Mouse (Mus musculus) hindbrain, embryonic 10.5 days (tissue): ENCODE results near the gene Dusp28. TPM values are rescaled to one million over a fixed set of nuclear protein-coding genes. Genes with fewer than 3 reads are reported as not detected.

Experiments
- DNase-seq: peaks from one replicate; pipeline ENCODE4 v3.0.0-alpha.2; 2017; ENCODE audit warnings: low spot score
- H3K27ac ChIP-seq: fragments of 300-500 bp; sonication (generic); 2 replicates; pipeline ENCODE4 v1.5.1; 2016; ENCODE audit warnings: mild to moderate bottlenecking, moderate library complexity
- H3K27me3 ChIP-seq: fragments of 300-500 bp; sonication (generic); 2 replicates; pipeline ENCODE4 v1.6.1; 2016; ENCODE audit warnings: mild to moderate bottlenecking; ENCODE audit not compliant: poor library complexity, insufficient read depth, severe bottlenecking
- H3K36me3 ChIP-seq: fragments of 300-500 bp; sonication (generic); 2 replicates; pipeline ENCODE4 v1.6.1; 2016; ENCODE audit warnings: mild to moderate bottlenecking, moderate library complexity
- H3K4me1 ChIP-seq: fragments of 300-500 bp; sonication (generic); replicated peaks from 2 replicates; pipeline ENCODE4 v1.6.1; 2016; ENCODE audit warnings: mild to moderate bottlenecking
- H3K4me3 ChIP-seq: fragments of 300-500 bp; sonication (generic); 2 replicates; pipeline ENCODE4 v1.5.1; 2016; ENCODE audit warnings: mild to moderate bottlenecking, moderate library complexity
- H3K9me3 ChIP-seq: fragments of 300-500 bp; sonication (generic); 2 replicates; pipeline ENCODE4 v1.6.1; 2016; ENCODE audit warnings: mild to moderate bottlenecking, moderate library complexity
- WGBS: fragments of 180-500 bp; shearing (Covaris S2); methylation state at CpG from one replicate; pipeline ENCODE4 v1.1.7; 2016; 5-methylcytosine and 5-hydroxymethylcytosine counted together
- polyA plus RNA-seq: library from polyadenylated mRNA; unstranded; fragments of >200 nt; fragmentation: Nextera tagmentation; extraction: Ambion mirVana; gene quantifications from 2 replicates; pipeline ENCODE4 v1.2.1, GENCODE M21; 2016

Gene Dusp28
- polyA plus RNA-seq, 1 experiment from 2014 or later: 10.8 TPM

DNA sequence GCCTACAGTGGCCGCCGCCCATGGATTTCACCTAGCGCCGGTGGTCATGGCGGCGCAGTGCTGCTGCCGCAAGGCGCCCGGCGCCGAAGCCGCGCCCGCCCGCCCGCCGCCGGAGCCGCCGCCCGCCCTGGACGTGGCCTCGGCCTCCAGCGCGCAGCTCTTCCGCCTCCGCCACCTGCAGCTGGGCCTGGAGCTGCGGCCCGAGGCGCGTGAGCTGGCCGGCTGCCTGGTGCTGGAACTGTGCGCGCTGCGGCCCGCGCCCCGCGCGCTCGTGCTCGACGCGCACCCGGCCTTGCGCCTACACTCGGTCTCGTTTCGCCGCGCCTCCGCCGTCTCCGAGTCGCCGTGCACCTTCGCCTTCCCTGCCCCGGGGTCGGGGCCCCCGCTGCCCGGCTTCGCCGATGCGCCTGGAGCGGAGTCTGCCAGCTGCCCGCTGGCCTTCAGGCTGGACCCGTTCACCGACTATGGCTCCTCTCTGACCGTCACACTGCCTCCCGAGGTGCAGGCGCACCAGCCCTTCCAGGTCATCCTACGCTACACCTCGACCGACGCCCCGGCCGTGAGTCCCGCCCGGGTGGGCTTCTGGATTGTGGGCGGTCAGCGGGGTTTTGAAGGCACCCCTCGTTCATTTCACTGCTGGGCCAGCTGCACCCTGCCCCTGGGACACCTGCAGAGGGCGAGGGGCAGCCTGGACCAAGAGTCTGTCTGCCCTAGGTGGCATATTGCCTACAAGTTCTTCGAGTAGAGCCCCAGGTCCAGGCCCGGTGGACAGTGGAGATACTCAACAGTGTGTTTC lies 4.3 kb downstream of the Dusp28 start:
- peak overlapping the region; percentile 79 for H3K4me3 ChIP-seq
- H3K27me3 ChIP-seq: peaks cover 22% of the 10 kb centered on the region
- 1% methylated on average over 82 of the region's 85 CpGs for WGBS
- H3K9me3 ChIP-seq: no peaks in the 10 kb centered on the region
- H3K36me3 ChIP-seq: peaks cover 27% of the 10 kb centered on the region
- peak overlapping the region; percentile 94 for H3K27ac ChIP-seq
- H3K4me1 ChIP-seq: peaks cover 57% of the 10 kb centered on the region
- peak; percentile 63 for DNase-seq

DNA sequence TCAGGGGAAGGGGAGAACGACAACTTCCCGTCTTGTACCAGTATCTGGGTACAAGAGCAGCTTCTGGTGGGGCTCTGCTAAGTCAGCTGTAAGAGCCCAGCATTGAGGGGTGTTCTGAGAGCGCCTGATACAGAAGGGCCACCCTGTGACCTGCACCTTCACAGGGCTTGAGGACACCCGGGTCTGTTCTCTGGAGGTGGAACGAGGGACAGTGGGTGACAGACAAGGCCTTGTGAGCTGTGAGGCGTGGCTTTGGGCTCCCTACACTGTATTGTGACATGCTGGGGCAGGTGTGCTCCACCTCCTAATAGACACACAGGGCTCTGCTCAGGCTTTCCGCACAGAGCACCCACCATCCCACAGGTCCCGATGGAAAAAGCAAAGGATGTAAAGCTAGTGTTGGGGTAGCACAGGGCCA lies 4.9 kb downstream of the Dusp28 start:
- Histone ChIP-seq H3K36me3 (peaks cover 33% of the 10 kb centered on the region), H3K27me3 (peaks cover 22% of the 10 kb centered on the region), H3K4me3 (peak overlapping the region; percentile 79), H3K4me1 (peaks cover 51% of the 10 kb centered on the region), H3K9me3 (no peaks in the 10 kb centered on the region), H3K27ac (peak overlapping the region; percentile 94)
- DNase-seq: no peak
- WGBS: 53% methylated on average over 8 of the region's 8 CpGs

DNA sequence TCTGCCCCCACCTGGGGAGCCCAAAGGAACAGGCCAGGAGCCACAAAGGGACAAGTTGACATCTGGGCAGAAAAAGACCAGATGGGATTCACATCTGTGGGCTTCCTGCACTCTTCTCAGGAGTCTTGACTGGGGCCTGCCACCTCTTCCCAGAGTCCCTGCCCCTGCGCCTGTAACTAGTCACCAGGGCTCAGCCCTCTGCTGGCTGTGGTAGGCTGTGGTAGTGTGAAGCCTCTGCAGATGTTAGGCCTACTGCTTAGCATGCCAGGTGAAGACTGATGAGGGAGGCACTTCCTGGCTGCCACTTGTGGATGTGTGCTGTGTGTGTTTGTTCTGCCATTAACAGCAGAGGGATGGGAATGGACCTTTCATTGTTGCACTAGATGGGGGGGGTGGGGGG lies 5.5 kb downstream of the Dusp28 start:
- 47% methylated on average over 1 of the region's 1 CpGs for WGBS
- Histone ChIP-seq H3K4me1 (peaks cover 45% of the 10 kb centered on the region), H3K4me3 (peak overlapping the region; percentile 79), H3K27me3 (peaks cover 22% of the 10 kb centered on the region), H3K9me3 (no peaks in the 10 kb centered on the region), H3K36me3 (peaks cover 38% of the 10 kb centered on the region), H3K27ac (peak overlapping the region; percentile 94; the same call in 1 of the 2 replicates)
- DNase-seq: no peak

DNA sequence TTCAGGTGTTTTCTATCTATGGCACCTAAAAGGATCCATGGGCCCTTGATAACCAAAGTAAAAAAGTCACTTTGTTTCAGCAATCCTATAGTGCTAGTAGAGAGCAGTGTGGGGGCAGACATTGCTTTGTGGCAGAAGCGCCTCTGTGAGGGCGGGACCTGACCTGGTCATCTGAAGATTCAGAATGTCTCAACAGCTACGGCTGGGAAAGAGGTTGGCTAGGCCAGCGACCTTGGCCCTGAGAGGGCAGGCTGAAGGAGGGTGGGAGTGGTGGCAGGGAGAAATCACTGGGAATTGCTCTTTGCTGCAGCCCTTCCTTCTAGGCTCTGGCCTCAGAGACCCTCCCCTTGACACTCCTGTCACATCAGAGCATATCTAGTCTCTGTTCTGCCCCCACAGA lies 7.5 kb downstream of the Dusp28 start:
- H3K4me3 ChIP-seq: no peak overlapping the region
- 79% methylated on average over 4 of the region's 4 CpGs for WGBS
- no peak for DNase-seq
- H3K27ac ChIP-seq: no peak overlapping the region
- H3K27me3 ChIP-seq: peaks cover 7% of the 10 kb centered on the region
- H3K36me3 ChIP-seq: peaks cover 58% of the 10 kb centered on the region
- H3K4me1 ChIP-seq: peaks cover 36% of the 10 kb centered on the region
- H3K9me3 ChIP-seq: no peaks in the 10 kb centered on the region

DNA sequence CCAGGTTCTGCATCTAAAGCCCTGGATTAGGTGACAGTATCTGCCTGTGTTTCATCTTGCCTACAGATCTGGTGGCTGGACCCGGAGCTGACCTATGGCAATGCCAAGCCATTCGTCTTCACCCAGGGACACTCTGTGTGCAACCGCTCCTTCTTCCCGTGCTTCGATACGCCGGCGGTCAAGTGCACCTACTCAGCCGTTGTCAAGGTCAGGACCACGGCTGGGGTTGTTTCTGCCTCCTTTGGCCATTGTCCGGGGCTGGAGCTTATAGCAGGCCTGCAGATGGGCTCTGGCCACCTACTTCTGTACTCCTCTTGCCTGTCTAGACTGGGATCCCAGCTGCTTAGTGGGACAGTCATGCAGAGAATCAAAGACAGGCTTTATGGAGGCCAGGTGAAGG lies 8.2 kb downstream of the Dusp28 start:
- no peak overlapping the region for H3K27ac ChIP-seq
- 93% methylated on average over 11 of the region's 11 CpGs for WGBS
- no peak for DNase-seq
- no peaks in the 10 kb centered on the region for H3K27me3 ChIP-seq
- peaks cover 30% of the 10 kb centered on the region for H3K4me1 ChIP-seq
- H3K9me3 ChIP-seq: no peaks in the 10 kb centered on the region
- peaks cover 66% of the 10 kb centered on the region for H3K36me3 ChIP-seq
- no peak overlapping the region for H3K4me3 ChIP-seq

DNA sequence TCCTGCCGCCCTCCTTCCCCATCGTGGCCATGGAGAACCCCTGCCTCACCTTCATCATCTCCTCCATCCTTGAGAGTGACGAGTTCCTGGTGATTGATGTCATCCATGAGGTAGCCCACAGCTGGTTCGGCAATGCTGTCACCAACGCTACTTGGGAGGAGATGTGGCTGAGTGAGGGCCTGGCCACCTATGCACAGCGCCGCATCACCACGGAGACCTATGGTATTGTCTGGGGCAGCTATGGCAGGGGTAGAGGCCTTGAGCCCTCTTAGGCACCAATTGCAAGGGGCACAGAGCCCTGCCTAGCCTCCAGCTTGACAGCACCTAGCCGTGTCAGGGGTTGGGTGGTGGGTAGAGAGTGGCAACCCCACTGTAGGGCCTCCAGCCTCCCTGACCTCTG lies 9.9 kb downstream of the Dusp28 start:
- Histone ChIP-seq H3K4me3 (no peak overlapping the region), H3K27ac (no peak overlapping the region), H3K36me3 (peaks cover 81% of the 10 kb centered on the region), H3K4me1 (peaks cover 14% of the 10 kb centered on the region), H3K9me3 (no peaks in the 10 kb centered on the region), H3K27me3 (no peaks in the 10 kb centered on the region)
- no peak for DNase-seq
- WGBS: 92% methylated on average over 9 of the region's 9 CpGs

DNA sequence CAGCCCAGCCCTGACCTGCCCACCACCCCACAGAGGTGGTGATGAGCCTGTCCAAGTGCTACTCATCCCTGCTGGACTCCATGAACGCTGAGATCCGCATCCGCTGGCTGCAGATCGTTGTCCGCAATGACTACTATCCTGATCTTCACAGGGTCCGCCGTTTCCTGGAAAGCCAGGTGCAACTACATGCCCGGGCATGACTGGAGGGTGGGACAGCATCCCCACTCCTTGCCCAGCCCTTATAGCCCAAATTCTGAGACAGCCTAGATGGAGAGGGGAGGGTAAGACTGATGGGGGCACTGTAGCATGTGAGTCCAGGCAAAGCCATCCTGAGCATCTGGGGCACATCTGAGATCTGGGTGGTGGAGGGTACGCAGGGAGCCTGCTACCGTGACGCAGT lies 12.4 kb downstream of the Dusp28 start:
- no peak for DNase-seq
- H3K9me3 ChIP-seq: no peaks in the 10 kb centered on the region
- no peaks in the 10 kb centered on the region for H3K4me1 ChIP-seq
- 95% methylated on average over 11 of the region's 11 CpGs for WGBS
- H3K36me3 ChIP-seq: peaks cover 74% of the 10 kb centered on the region
- no peak overlapping the region for H3K27ac ChIP-seq
- no peak overlapping the region for H3K4me3 ChIP-seq
- no peaks in the 10 kb centered on the region for H3K27me3 ChIP-seq

DNA sequence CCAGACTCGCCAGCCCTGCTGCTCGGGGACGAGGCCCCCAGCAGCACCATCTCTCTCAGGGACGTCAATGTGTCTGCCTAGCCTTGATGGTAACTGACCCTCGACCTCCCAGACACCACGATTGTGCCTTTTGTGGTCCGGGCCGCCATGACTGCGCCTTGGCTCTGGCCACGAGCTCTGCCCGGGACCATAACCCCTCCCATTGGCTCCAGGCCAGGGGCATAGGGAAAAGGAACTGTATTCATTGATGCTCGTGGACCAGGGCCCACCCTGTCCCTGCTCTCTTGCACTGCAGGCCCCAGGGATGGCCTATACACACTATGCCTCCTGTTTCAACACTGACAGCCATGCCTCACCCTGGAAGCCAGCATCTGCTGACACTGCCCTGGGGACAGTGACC lies 13.0 kb downstream of the Dusp28 start:
- no peaks in the 10 kb centered on the region for H3K4me1 ChIP-seq
- no peaks in the 10 kb centered on the region for H3K27me3 ChIP-seq
- H3K27ac ChIP-seq: no peak overlapping the region
- H3K4me3 ChIP-seq: no peak overlapping the region
- no peak for DNase-seq
- WGBS: 92% methylated on average over 12 of the region's 12 CpGs
- peaks cover 68% of the 10 kb centered on the region for H3K36me3 ChIP-seq
- H3K9me3 ChIP-seq: no peaks in the 10 kb centered on the region

DNA sequence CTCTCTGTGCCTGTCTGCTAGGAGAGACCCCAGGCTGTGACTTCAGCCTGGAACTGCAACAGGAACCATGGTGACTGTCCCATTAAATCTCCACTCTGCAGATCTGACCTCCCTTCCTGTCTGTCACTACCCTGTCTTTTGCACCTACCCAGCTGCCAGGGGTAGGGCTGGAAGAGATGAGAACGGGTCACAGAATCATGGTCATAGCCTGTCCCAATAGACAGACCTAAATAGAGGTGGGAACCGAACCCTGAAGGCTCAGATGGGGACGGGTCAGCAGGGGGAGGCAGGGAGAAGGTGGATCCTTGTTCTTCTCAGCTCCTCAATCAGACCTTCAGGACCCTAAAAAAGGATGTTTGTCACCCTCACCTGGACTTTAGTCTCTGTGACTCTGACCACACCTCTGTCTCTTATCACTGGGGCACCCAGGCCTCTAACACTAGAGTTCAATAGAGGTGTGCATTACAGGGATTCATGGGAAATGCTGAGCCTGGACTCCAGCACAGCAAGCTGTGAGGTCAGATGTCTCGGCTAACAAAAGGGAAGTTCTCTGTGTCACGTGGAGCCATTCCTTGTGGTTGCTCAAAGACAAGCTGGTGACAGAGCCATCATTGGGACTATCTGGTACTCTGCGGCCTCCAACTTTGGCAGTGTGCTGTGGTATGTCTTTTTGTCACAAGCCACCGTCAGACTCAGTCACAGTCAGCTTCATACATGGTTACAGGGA lies 13.9 kb downstream of the Dusp28 start:
- H3K9me3 ChIP-seq: no peaks in the 10 kb centered on the region
- peaks cover 59% of the 10 kb centered on the region for H3K36me3 ChIP-seq
- no peak for DNase-seq
- 81% methylated on average over 7 of the region's 7 CpGs for WGBS
- no peaks in the 10 kb centered on the region for H3K4me1 ChIP-seq
- no peak overlapping the region for H3K27ac ChIP-seq
- no peak overlapping the region for H3K4me3 ChIP-seq
- no peaks in the 10 kb centered on the region for H3K27me3 ChIP-seq

DNA sequence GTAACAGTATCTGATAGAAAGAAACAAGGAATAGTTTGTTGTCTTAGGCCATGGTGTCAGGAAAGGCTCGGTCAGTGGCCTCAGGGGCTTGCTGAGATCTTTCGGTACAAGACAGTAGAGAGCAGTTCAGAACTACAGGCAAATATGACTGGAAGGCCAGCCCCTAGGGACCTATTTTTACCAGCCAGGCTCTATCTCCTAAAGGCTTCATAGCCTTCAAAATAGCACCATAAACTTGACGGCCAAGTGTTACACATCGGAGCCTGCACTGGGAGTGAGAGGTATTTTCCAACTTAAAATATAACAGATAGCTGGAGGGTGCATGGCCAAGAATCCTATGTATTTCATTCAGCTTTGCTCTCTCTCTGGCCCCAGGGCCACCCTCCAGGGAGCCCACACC lies 14.7 kb downstream of the Dusp28 start:
- peaks cover 51% of the 10 kb centered on the region for H3K36me3 ChIP-seq
- 92% methylated on average over 4 of the region's 4 CpGs for WGBS

DNA sequence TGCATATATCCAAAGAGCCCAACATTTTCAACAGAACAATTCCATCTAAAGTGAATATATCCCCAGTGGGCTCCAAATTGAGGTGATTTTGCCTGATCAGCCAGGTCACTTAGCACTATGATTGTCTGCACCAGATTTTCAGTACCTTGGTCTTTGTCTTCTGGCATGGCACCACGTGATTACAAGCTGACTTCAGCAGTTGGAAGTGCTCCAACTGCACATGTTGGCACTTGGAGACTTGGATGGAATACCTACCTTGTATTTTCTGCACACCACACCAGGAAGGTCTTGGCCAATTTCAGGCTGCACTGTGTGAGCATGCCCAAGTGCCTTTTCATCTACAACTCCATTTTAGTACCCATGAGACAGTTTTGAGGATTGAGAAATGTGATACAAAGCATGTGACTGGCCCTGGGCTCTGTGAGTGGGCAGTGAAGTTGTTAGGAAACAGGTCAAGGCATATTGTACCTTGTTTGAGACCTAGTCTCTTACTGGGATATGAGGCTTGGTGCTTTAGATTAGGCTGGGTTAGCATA lies 23.5 kb downstream of the Dusp28 start:
- no peak overlapping the region for H3K27ac ChIP-seq
- H3K27me3 ChIP-seq: no peaks in the 10 kb centered on the region
- WGBS: 35% methylated on average over 1 of the region's 1 CpGs
- H3K9me3 ChIP-seq: 0 out of 2 replicates have a peak, but pooled peaks cover 5% of the 10 kb centered on the region
- no peak overlapping the region for H3K4me3 ChIP-seq
- H3K4me1 ChIP-seq: peaks cover 13% of the 10 kb centered on the region
- H3K36me3 ChIP-seq: no peaks in the 10 kb centered on the region
- DNase-seq: no peak

More for the DNA sequence above, 14.7 kb downstream of the Dusp28 start:
- DNase-seq: no peak
- Histone ChIP-seq H3K27ac (no peak overlapping the region), H3K9me3 (no peaks in the 10 kb centered on the region), H3K4me3 (no peak overlapping the region), H3K4me1 (no peaks in the 10 kb centered on the region), H3K27me3 (no peaks in the 10 kb centered on the region)

DNA sequence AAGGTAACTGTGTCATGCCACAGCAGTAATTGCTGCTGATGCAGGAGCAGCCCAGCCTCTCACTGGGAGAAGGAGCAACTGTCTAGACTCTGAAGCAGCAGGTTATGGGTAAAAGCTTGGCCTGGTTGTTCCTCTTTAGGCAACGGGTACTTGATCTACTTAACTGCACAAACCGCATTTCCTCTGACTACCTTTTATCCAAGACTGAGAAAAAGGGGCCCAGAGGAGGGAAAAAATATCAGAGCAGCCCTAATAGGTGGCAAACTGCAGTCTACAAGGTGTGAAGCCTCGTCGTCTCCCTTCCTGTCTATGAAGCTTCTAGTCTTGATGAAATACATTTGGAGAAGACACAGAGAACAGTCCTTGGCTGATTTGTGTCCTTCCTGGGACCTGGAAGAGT lies 26.8 kb downstream of the Dusp28 start:
- 78% methylated on average over 4 of the region's 4 CpGs for WGBS
- H3K36me3 ChIP-seq: peaks cover 14% of the 10 kb centered on the region
- H3K4me1 ChIP-seq: peaks cover 36% of the 10 kb centered on the region
- H3K4me3 ChIP-seq: peak overlapping the region; percentile 88
- H3K27ac ChIP-seq: peak overlapping the region; percentile 96
- no peaks in the 10 kb centered on the region for H3K27me3 ChIP-seq
- 0 out of 2 replicates have a peak, but pooled peaks cover 5% of the 10 kb centered on the region for H3K9me3 ChIP-seq
- DNase-seq: no peak
